Mouse (Mus musculus) lung, adult 18-20 months (tissue): ENCODE measurements around the gene Vmn1r17.
"Not testable (repeated sequence)": the region's sequence is repeated elsewhere in the genome, so short reads cannot be mapped to it uniquely, and the experiment has no call there.

Experiments used
- DNase-seq, 2 experiments: peaks; one replicate each; pipeline ENCODE4 v3.0.0; 2022; ENCODE audit warnings: mixed read lengths in 2 of 2

The Vmn1r17 gene

GRCm38 (mm10) chr6:57363627-57364026, at the start of gene Vmn1r17:
Gene Vmn1r17, minus strand, starts transcription at chr6:57363727.
- DNase-seq: no peak

- not testable (repeated sequence) for DNase-seq
Measured at GRCm38 (mm10) chr6:57403480-57403879, 40.0 kb upstream of the Vmn1r17 start, which contains the start of gene Vmn1r19. Gene Vmn1r19, plus strand, starts transcription at chr6:57403780.

- no peak for DNase-seq
Measured at GRCm38 (mm10) chr6:57395683-57396082, 32.2 kb upstream of the Vmn1r17 start, which contains the start of gene Vmn1r18. Gene Vmn1r18, minus strand, starts transcription at chr6:57395783.

- DNase-seq: no peak
Measured at GRCm38 (mm10) chr6:57367496-57367895, 4.0 kb upstream of the Vmn1r17 start.

GRCm38 (mm10) chr6:57365866-57366265, 2.3 kb upstream of the Vmn1r17 start:
- not testable (repeated sequence) for DNase-seq

- no peak for DNase-seq
Measured at GRCm38 (mm10) chr6:57356864-57357263, 6.7 kb downstream of the Vmn1r17 start.

GRCm38 (mm10) chr6:57329394-57329793, 34.1 kb downstream of the Vmn1r17 start, which contains the start of gene Vmn1r16:
Gene Vmn1r16, minus strand, starts transcription at chr6:57329494.
- no peak for DNase-seq

- DNase-seq: no peak
Measured at GRCm38 (mm10) chr6:57326176-57326575, 37.4 kb downstream of the Vmn1r17 start.
